Mouse (Mus musculus) forebrain, embryonic 13.5 days (tissue): Measurements from ENCODE around the gene Eln. TPM values are rescaled to one million over a fixed set of nuclear protein-coding genes. Genes with fewer than 3 reads are reported as not detected.

Source experiments
- polyA plus RNA-seq: library from polyadenylated mRNA; unstranded; fragments of >200 nt; fragmentation: Nextera tagmentation; extraction: Ambion mirVana; gene quantifications from 2 replicates; pipeline ENCODE4 v1.2.1, GENCODE M21; 2015

Gene Eln
- polyA plus RNA-seq, 1 experiment from 2014 or later: 3.4 TPM

Other genes with a start within 250 kb of the Eln start
- 9.4 and 11.4 TPM in 2 replicates for gene Clip2, start 194.9 kb downstream of the Eln start, polyA plus RNA-seq
- gene Syna, start 187.2 kb downstream of the Eln start, polyA plus RNA-seq: 0.31 and 0.52 TPM in 2 replicates
- gene Rfc2, start 166.0 kb downstream of the Eln start, polyA plus RNA-seq: 285 and 304 TPM in 2 replicates
- gene Lat2, start 132.3 kb downstream of the Eln start, polyA plus RNA-seq: 3.4 and 5.3 TPM in 2 replicates
- 402 and 441 TPM in 2 replicates for gene Eif4h, start 107.8 kb downstream of the Eln start, polyA plus RNA-seq
- gene Limk1, start 58.7 kb downstream of the Eln start, polyA plus RNA-seq: 13.8 and 14.1 TPM in 2 replicates
- gene Tmem270, start 159.4 kb upstream of the Eln start, polyA plus RNA-seq: not detected in 2 replicates
- gene Cldn13, start 168.2 kb upstream of the Eln start, polyA plus RNA-seq: 0.72 TPM in 1 of 2 replicates, not detected in the other
- gene Mettl27, start 185.0 kb upstream of the Eln start, polyA plus RNA-seq: 7.5 and 8.2 TPM in 2 replicates
- not detected in 2 replicates for gene Cldn4, start 199.6 kb upstream of the Eln start, polyA plus RNA-seq
- gene Cldn3, start 238.9 kb upstream of the Eln start, polyA plus RNA-seq: 2.9 and 3.1 TPM in 2 replicates